Mouse (Mus musculus): Measurements from ENCODE around the gene Nrd1. TPM values are rescaled to one million over a fixed set of nuclear protein-coding genes. Genes with fewer than 3 reads are reported as not detected.

Nrd1 gene
- polyA plus RNA-seq (2014; fragmentation: Illumina TruSeq; extraction: RNeasy Lipid Tissue Mini Kit (QIAGEN cat#74804); ENCODE audit: low read depth, low replicate concordance): 368 TPM

DNA sequence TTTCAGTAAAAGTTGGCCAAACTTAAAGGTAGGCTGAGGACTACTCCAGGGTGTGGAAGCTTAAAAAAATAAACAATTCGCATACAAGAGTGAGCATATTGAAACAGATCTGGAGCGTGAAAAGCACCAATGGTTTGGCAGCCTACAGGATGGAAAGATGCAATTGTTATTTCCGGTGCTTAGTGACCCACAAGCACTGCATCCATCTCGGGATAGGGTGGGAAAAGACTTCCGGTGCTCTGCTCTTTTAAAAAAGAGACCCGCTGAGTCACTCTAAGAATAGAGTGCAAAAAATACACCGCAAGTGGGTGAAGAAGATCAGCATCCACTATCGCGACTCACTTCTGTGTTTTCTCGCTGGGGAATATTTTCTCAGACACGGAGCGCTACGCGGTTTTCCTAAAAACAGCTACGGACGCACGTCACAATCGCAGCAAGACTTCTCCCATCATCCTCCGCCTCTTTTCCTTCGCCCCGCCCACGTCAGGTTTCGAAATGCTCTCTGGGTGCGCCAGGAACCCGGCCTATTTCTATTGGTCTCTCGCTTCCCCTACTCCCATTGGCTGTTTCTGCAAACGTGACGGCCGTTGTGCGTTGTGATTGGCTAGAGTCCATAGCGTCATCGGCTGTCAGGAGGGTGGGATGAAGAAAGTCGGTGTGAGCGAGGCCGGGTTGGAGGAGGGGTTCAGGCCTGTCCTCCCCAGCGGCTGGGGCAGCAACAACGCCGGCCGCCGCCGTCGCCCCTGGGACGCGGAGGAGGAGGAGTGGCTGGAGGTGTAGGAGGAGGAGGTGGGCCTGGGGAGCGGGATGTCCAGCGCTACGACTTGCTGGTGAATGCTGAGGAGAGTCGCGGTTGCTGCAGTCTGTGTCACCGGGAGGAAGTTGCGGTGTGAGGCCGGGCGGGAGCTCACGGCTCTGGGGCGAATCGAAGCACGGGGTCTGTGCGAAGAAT, at the start of gene Nrd1:
Gene Nrd1, plus strand, starts transcription at position 657 of the 952 bp plus-strand sequence.

Other genes starting within 250 kb of the Nrd1 start
- 28.0 TPM for gene Zfyve9, start 219.9 kb upstream of the Nrd1 start, polyA plus RNA-seq (2014; fragmentation: Illumina TruSeq; extraction: RNeasy Lipid Tissue Mini Kit (QIAGEN cat#74804); ENCODE audit: low read depth, low replicate concordance)
- 219 TPM for gene Btf3l4, start 167.0 kb upstream of the Nrd1 start, polyA plus RNA-seq (2014; fragmentation: Illumina TruSeq; extraction: RNeasy Lipid Tissue Mini Kit (QIAGEN cat#74804); ENCODE audit: low read depth, low replicate concordance)
- 47.0 TPM for gene Txndc12, start 166.1 kb upstream of the Nrd1 start, polyA plus RNA-seq (2014; fragmentation: Illumina TruSeq; extraction: RNeasy Lipid Tissue Mini Kit (QIAGEN cat#74804); ENCODE audit: low read depth, low replicate concordance)
- 15.6 TPM for gene Kti12, start 152.9 kb upstream of the Nrd1 start, polyA plus RNA-seq (2014; fragmentation: Illumina TruSeq; extraction: RNeasy Lipid Tissue Mini Kit (QIAGEN cat#74804); ENCODE audit: low read depth, low replicate concordance)
- not detected for gene A730015C16Rik, start 152.0 kb upstream of the Nrd1 start, polyA plus RNA-seq (2014; fragmentation: Illumina TruSeq; extraction: RNeasy Lipid Tissue Mini Kit (QIAGEN cat#74804); ENCODE audit: low read depth, low replicate concordance)
- gene Rab3b, start 121.6 kb upstream of the Nrd1 start, polyA plus RNA-seq (2014; fragmentation: Illumina TruSeq; extraction: RNeasy Lipid Tissue Mini Kit (QIAGEN cat#74804); ENCODE audit: low read depth, low replicate concordance): 3.9 TPM
- 126 TPM for gene Osbpl9, start 201.6 kb downstream of the Nrd1 start, polyA plus RNA-seq (2014; fragmentation: Illumina TruSeq; extraction: RNeasy Lipid Tissue Mini Kit (QIAGEN cat#74804); ENCODE audit: low read depth, low replicate concordance)
- not detected for gene Calr4, start 233.8 kb downstream of the Nrd1 start, polyA plus RNA-seq (2014; fragmentation: Illumina TruSeq; extraction: RNeasy Lipid Tissue Mini Kit (QIAGEN cat#74804); ENCODE audit: low read depth, low replicate concordance)

Data from sigmoid colon, adult 10 weeks (tissue).